8 mouse cellular contexts compared by ENCODE assay signal in genomic region chr1:135507572-135508348, GRCm38 (mm10).
A peak's percentile ranks its signal among the peaks of the same experiment; 100 is the strongest.
DNase-seq lines count a peak whose midpoint lies in the region; ATAC-seq and TF ChIP-seq lines count a peak whose summit lies in the region.

No protein-coding gene starts in this region.

- TF ChIP-seq CTCF in left cerebral cortex, adult 2 months (IDR thresholded peaks at IDR 0.05) = no peak

- no peak overlapping the region for H3K4me3 ChIP-seq in kidney, embryonic 16.5 days (ENCODE audit: low read length)
- H3K4me3 ChIP-seq in embryonic facial prominence, embryonic 13.5 days = no peak overlapping the region
- H3K4me3 ChIP-seq in hindbrain, embryonic 16.5 days (ENCODE audit: low read length) = no peak overlapping the region
- no peak overlapping the region for H3K4me3 ChIP-seq in midbrain, embryonic 16.5 days (ENCODE audit: low read depth, low read length)
- H3K4me3 ChIP-seq in left cerebral cortex, adult 2 months = no peak overlapping the region

- no peak for ATAC-seq in kidney, embryonic 16.5 days (ENCODE audit: low FRiP score, low TSS enrichment)
- no peak for ATAC-seq in embryonic facial prominence, embryonic 13.5 days (ENCODE audit: insufficient number of reproducible peaks, insufficient read depth, low FRiP score, low TSS enrichment, low read depth)
- ATAC-seq in hindbrain, embryonic 16.5 days = no peak
- no peak for ATAC-seq in midbrain, embryonic 16.5 days

- WGBS in kidney, embryonic 16.5 days = 38% methylated on average over 14 of the region's 14 CpGs
- 38% methylated on average over 14 of the region's 14 CpGs for WGBS in embryonic facial prominence, embryonic 13.5 days
- 36% methylated on average over 14 of the region's 14 CpGs for WGBS in hindbrain, embryonic 16.5 days
- WGBS in midbrain, embryonic 16.5 days = 23% methylated on average over 14 of the region's 14 CpGs

- H3K4me1 ChIP-seq in kidney, embryonic 16.5 days (ENCODE audit: insufficient read depth, low read length) = peaks cover 33% of the 10 kb centered on the region
- H3K4me1 ChIP-seq in embryonic facial prominence, embryonic 13.5 days = peaks cover 35% of the 10 kb centered on the region
- peaks cover 32% of the 10 kb centered on the region for H3K4me1 ChIP-seq in hindbrain, embryonic 16.5 days (ENCODE audit: control insufficient read depth, insufficient read depth, low read depth, low read length)
- H3K4me1 ChIP-seq in midbrain, embryonic 16.5 days (ENCODE audit: control insufficient read depth, insufficient read depth, low read length) = peaks cover 32% of the 10 kb centered on the region

- H3K27ac ChIP-seq in kidney, embryonic 16.5 days (ENCODE audit: low read length) = no peak overlapping the region
- H3K27ac ChIP-seq in embryonic facial prominence, embryonic 13.5 days = no peak overlapping the region
- H3K27ac ChIP-seq in hindbrain, embryonic 16.5 days (ENCODE audit: low read depth, low read length) = no peak overlapping the region
- H3K27ac ChIP-seq in midbrain, embryonic 16.5 days (ENCODE audit: low read length) = no peak overlapping the region
- no peak overlapping the region for H3K27ac ChIP-seq in left cerebral cortex, adult 2 months

- H3K36me3 ChIP-seq in kidney, embryonic 16.5 days (ENCODE audit: insufficient read depth, low read length) = no peaks in the 10 kb centered on the region
- no peaks in the 10 kb centered on the region for H3K36me3 ChIP-seq in embryonic facial prominence, embryonic 13.5 days
- H3K36me3 ChIP-seq in hindbrain, embryonic 16.5 days (ENCODE audit: control insufficient read depth, insufficient read depth, low read length) = no peaks in the 10 kb centered on the region
- H3K36me3 ChIP-seq in midbrain, embryonic 16.5 days (ENCODE audit: control insufficient read depth, insufficient read depth, low read length) = no peaks in the 10 kb centered on the region

- no peak for DNase-seq in kidney, postnatal 4 days
- DNase-seq in cerebellum, postnatal 4 days (ENCODE audit: low spot score in 2 of 2) = no peak
- DNase-seq in left cerebral cortex, adult 2 months (ENCODE audit: extremely low spot score in 1 of 2, low spot score in 2 of 2) = no peak
- DNase-seq in urinary bladder, postnatal 10 days (ENCODE audit: low spot score) = no peak

- peak overlapping the region; percentile 88 for H3K4me2 ChIP-seq in kidney, embryonic 16.5 days (replicated peaks; ENCODE audit: low read depth, low read length)
- peak overlapping the region; percentile 93; the same call in 1 of the 2 replicates for H3K4me2 ChIP-seq in embryonic facial prominence, embryonic 13.5 days
- H3K4me2 ChIP-seq in hindbrain, embryonic 16.5 days (ENCODE audit: low read length) = peak overlapping the region; percentile 86
- H3K4me2 ChIP-seq in midbrain, embryonic 16.5 days (ENCODE audit: low read length) = peak overlapping the region; percentile 86

- intact Hi-C loops in left cerebral cortex, adult 2 months (cut with DNase I) = no loop called here

- no peaks in the 10 kb centered on the region for H3K9me3 ChIP-seq in kidney, embryonic 16.5 days (ENCODE audit: low read length)
- no peaks in the 10 kb centered on the region for H3K9me3 ChIP-seq in embryonic facial prominence, embryonic 13.5 days
- no peaks in the 10 kb centered on the region for H3K9me3 ChIP-seq in hindbrain, embryonic 16.5 days (ENCODE audit: control insufficient read depth, low read length)
- no peaks in the 10 kb centered on the region for H3K9me3 ChIP-seq in midbrain, embryonic 16.5 days (replicated peaks; ENCODE audit: control insufficient read depth, low read length, poor library complexity, severe bottlenecking)

- H3K27me3 ChIP-seq in kidney, embryonic 16.5 days (ENCODE audit: insufficient read depth, low read length) = peaks cover 10% of the 10 kb centered on the region
- H3K27me3 ChIP-seq in embryonic facial prominence, embryonic 13.5 days = no peaks in the 10 kb centered on the region; the same call in 1 of the 2 replicates
- H3K27me3 ChIP-seq in hindbrain, embryonic 16.5 days (replicated peaks; ENCODE audit: control insufficient read depth, insufficient read depth, low read length) = no peaks in the 10 kb centered on the region
- H3K27me3 ChIP-seq in midbrain, embryonic 16.5 days (ENCODE audit: control insufficient read depth, insufficient read depth, low read depth, low read length) = no peaks in the 10 kb centered on the region

- H3K9ac ChIP-seq in kidney, embryonic 16.5 days (replicated peaks; ENCODE audit: low read length) = no peak overlapping the region
- 0 out of 2 replicates have a peak overlapping the region, but pooled peaks have one; percentile 32 for H3K9ac ChIP-seq in embryonic facial prominence, embryonic 13.5 days
- no peak overlapping the region for H3K9ac ChIP-seq in hindbrain, embryonic 16.5 days (ENCODE audit: low read depth, low read length)
- H3K9ac ChIP-seq in midbrain, embryonic 16.5 days (ENCODE audit: low read depth, low read length) = peak overlapping the region; percentile 4; the same call in 1 of the 2 replicates

Comparison
In these comparisons a context has a peak if more than half of its experiments do, and no peak if none do; other contexts are left out.
1. H3K9ac ChIP-seq: peak in embryonic facial prominence, embryonic 13.5 days (single experiment) and midbrain, embryonic 16.5 days (single experiment); none in kidney, embryonic 16.5 days (single experiment) and hindbrain, embryonic 16.5 days (single experiment).
2. Peak in every context shown above with its lines, with median percentiles within 50 percentile points of each other: H3K4me2 ChIP-seq.